Mouse (Mus musculus) spleen, adult 2 months (tissue): ENCODE results near the gene Gm20403.

Experiments used
- CTCF ChIP-seq: fragments of 200-500 bp; IDR thresholded peaks from 2 replicates; pipeline ENCODE4 v1.5.1; 2011; ENCODE audit warnings: mild to moderate bottlenecking, inconsistent platforms; ENCODE audit not compliant: insufficient read depth, insufficient read length, insufficient replicate concordance; ENCODE audit errors: extremely low read depth
- POLR2A ChIP-seq: fragments of 200-500 bp; IDR thresholded peaks from 2 replicates; pipeline ENCODE4 v1.6.1; 2011; ENCODE audit warnings: low read depth, low read length, inconsistent platforms

GRCm38 (mm10) chr12:54998411-54998810, 12.1 kb upstream of the Gm20403 start:
- TF ChIP-seq POLR2A: no peak
- TF ChIP-seq CTCF: no peak
